Mouse (Mus musculus): ENCODE data around the gene D630003M21Rik. TPM values are rescaled to one million over a fixed set of nuclear protein-coding genes. Genes with fewer than 3 reads are reported as not detected.

Gene D630003M21Rik
- polyA plus RNA-seq (2015; fragmentation: Nextera tagmentation; extraction: Ambion mirVana): 2.6 and 3.0 TPM in 2 replicates

DNA sequence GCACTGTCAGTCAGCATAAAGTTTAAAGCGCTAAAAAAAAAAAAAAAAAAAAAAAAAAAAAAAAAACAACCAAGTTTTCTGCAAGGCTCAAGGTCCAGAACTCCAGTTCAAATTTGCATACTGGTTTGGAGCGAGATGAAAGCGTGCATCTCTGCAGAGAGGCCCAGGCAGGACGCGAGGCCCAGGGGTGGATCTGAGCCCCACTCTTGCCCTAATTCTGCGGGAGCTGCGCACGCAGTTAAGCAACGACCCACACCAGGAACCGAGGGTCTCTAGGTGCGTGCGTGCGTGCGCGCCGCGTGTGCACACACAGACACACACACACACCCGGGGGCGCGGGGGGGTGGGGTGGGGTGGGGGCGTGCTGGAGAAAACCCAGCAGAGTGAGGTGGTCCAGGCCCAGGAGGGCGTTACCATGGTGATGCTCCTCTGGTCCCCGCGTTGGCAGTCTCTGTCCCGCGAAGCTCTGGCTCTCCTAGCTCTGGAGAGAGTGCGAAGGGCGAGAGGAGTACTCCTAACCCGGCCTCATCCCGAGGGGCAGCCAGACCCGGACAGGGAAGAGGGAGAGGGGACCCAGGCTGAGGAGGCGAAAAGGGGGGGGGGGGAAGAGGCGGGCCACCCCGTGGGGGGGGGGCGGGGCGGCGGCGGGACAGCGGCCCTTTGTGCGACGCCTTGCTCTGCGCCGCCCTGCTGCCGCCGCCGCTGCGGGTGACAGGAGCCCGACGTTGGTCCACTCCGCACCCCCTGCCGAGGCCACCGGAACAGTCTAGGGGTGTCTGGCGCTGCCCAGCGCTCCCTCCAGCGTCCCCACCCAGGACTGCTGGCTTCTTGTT is at the start of gene D630003M21Rik:
Gene D630003M21Rik (minus strand): TSS at position 553 of the 833 bp plus-strand sequence.
- under 1% methylated on average over 47 of the region's 55 CpGs for WGBS
- H3K9me3 ChIP-seq: no peaks in the 10 kb centered on the region
- peak within 1 kb of the TSS; percentile 68 for H3K4me2 ChIP-seq
- no peaks in the 10 kb centered on the region for H3K36me3 ChIP-seq
- peak within 1 kb of the TSS; percentile 45 for H3K4me3 ChIP-seq
- peak within 1 kb of the TSS; percentile 49 for H3K27ac ChIP-seq (replicated peaks)
- peak within 1 kb of the TSS; percentile 75 for H3K9ac ChIP-seq
- H3K27me3 ChIP-seq: no peaks in the 10 kb centered on the region
- ATAC-seq (ENCODE audit: low read depth): peak; percentile 80
- peaks cover 37% of the 10 kb centered on the region for H3K4me1 ChIP-seq (replicated peaks)

DNA sequence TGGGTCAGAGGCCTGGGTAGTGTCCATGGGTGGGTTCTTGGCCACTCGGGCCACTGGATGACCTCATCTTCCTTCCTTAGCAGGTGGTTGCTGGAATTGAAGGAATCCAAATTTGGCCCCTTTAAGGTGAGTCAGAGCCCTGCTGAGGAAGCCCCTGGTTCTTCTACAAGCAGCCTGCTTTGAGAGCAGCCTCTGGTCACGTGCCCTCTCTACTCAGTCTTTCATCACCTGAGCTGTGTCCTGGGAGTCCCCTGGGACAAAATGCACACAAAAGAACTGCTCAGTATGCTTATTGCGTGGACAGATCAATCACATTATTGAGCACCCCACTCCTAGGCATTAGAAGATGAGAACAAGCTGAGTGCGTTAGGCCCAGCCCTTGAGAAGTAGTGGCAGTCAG is 47.9 kb upstream of the D630003M21Rik start:
- Histone ChIP-seq H3K4me2 (no peak overlapping the region), H3K4me3 (no peak overlapping the region), H3K9ac (no peak overlapping the region), H3K4me1 (replicated peaks) (peaks cover 10% of the 10 kb centered on the region), H3K36me3 (no peaks in the 10 kb centered on the region), H3K9me3 (no peaks in the 10 kb centered on the region), H3K27ac (replicated peaks) (no peak overlapping the region), H3K27me3 (no peaks in the 10 kb centered on the region)
- no peak for ATAC-seq (ENCODE audit: low read depth)
- 71% methylated on average over 4 of the region's 4 CpGs for WGBS

- Histone ChIP-seq H3K4me1 (replicated peaks) (peaks cover 10% of the 10 kb centered on the region), H3K9ac (no peak overlapping the region), H3K36me3 (no peaks in the 10 kb centered on the region), H3K4me3 (no peak overlapping the region), H3K27me3 (no peaks in the 10 kb centered on the region), H3K4me2 (no peak overlapping the region), H3K27ac (replicated peaks) (no peak overlapping the region), H3K9me3 (no peaks in the 10 kb centered on the region)
- no peak for ATAC-seq (ENCODE audit: low read depth)
- 60% methylated on average over 6 of the region's 6 CpGs for WGBS
Observed at GRCm38 (mm10) chr2:158276451-158276850, 47.4 kb upstream of the D630003M21Rik start.

DNA sequence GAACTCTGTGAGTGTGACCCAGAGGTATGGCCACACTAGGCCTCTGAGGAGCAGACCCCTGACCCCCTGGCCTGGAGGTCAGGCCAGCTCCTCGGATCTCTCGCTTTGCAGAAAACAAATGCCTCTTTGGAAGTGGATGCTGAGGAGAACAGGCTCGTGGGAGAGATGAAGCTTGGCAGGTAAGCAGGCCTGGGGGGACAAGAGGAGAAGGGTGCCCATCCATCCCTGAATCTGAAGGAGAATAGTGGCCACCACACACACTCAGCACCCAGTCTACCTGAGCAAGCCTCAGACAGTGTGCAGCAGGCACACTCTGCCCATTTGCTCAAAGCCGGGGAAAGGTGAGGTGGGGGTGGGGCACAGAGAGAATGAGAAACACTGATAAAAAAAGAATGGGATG is 46.8 kb upstream of the D630003M21Rik start:
- Histone ChIP-seq H3K9ac (no peak overlapping the region), H3K36me3 (no peaks in the 10 kb centered on the region), H3K4me2 (no peak overlapping the region), H3K9me3 (no peaks in the 10 kb centered on the region), H3K4me1 (replicated peaks) (peaks cover 10% of the 10 kb centered on the region), H3K27me3 (no peaks in the 10 kb centered on the region), H3K27ac (replicated peaks) (no peak overlapping the region), H3K4me3 (no peak overlapping the region)
- 70% methylated on average over 4 of the region's 4 CpGs for WGBS
- no peak for ATAC-seq (ENCODE audit: low read depth)

DNA sequence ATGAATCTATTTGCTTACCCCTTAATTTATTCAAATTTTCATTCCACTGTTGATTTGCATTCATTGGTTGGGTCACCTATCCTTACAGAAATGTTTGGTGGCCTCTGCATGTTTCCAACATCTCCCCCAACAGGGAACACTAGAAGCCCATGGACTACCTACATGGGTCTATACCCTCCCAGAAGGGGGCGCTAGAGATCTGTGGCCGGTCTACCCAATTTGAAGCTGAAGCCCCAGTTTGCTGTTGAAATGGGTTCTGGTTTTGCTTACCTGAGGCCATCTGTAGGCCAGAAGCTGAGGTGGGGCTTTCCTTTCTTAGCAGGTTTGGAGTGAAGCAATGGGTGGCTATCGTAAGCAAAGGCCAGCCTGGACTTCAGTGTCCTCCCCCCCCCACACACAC is 46.3 kb upstream of the D630003M21Rik start:
- ATAC-seq (ENCODE audit: low read depth): no peak
- no peaks in the 10 kb centered on the region for H3K36me3 ChIP-seq
- H3K9me3 ChIP-seq: no peaks in the 10 kb centered on the region
- no peaks in the 10 kb centered on the region for H3K27me3 ChIP-seq
- no peak overlapping the region for H3K4me2 ChIP-seq
- H3K4me1 ChIP-seq (replicated peaks): peaks cover 10% of the 10 kb centered on the region
- no peak overlapping the region for H3K27ac ChIP-seq (replicated peaks)
- H3K4me3 ChIP-seq: no peak overlapping the region
- H3K9ac ChIP-seq: no peak overlapping the region
- WGBS: 94% methylated on average over 3 of the region's 3 CpGs

GRCm38 (mm10) chr2:158273646-158274045 is 44.6 kb upstream of the D630003M21Rik start:
- Histone ChIP-seq H3K4me1 (replicated peaks) (peaks cover 10% of the 10 kb centered on the region), H3K27ac (replicated peaks) (peak overlapping the region; percentile 70), H3K9me3 (no peaks in the 10 kb centered on the region), H3K4me2 (no peak overlapping the region), H3K4me3 (no peak overlapping the region), H3K9ac (no peak overlapping the region), H3K36me3 (no peaks in the 10 kb centered on the region), H3K27me3 (no peaks in the 10 kb centered on the region)
- ATAC-seq (ENCODE audit: low read depth): no peak
- WGBS: 28% methylated on average over 2 of the region's 2 CpGs

DNA sequence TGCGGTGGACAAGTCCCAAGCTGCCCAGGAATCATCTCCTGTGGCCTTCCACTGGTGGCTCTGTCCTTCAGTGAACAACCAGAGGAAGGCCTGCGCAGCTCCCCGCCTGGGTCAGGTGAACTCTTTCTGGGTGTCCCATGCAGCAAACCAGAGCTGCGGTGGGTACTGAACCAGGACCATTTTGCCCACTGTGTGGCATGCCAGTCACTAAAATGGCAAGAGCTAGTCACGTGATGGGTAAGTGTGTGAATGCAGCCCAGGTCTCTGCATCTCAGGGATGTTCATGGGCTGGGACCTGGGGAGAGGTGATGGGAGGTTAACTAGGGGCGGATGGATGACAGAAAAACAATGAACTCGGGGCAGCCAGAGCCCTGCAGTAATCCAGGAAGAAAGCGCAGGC is 41.0 kb upstream of the D630003M21Rik start:
- Histone ChIP-seq H3K4me2 (no peak overlapping the region), H3K36me3 (no peaks in the 10 kb centered on the region), H3K4me1 (replicated peaks) (peaks cover 10% of the 10 kb centered on the region; the same call in 1 of the 2 replicates), H3K27me3 (no peaks in the 10 kb centered on the region), H3K9me3 (no peaks in the 10 kb centered on the region), H3K27ac (replicated peaks) (no peak overlapping the region), H3K4me3 (no peak overlapping the region), H3K9ac (no peak overlapping the region)
- WGBS: 86% methylated on average over 8 of the region's 8 CpGs
- no peak for ATAC-seq (ENCODE audit: low read depth)

- WGBS: 43% methylated on average over 3 of the region's 3 CpGs
- Histone ChIP-seq H3K4me1 (replicated peaks) (no peaks in the 10 kb centered on the region), H3K36me3 (no peaks in the 10 kb centered on the region), H3K4me3 (no peak overlapping the region), H3K4me2 (no peak overlapping the region), H3K9me3 (no peaks in the 10 kb centered on the region), H3K9ac (no peak overlapping the region), H3K27ac (replicated peaks) (no peak overlapping the region), H3K27me3 (no peaks in the 10 kb centered on the region)
- no peak for ATAC-seq (ENCODE audit: low read depth)
Observed at GRCm38 (mm10) chr2:158264877-158265276, 35.9 kb upstream of the D630003M21Rik start.

- Histone ChIP-seq H3K4me2 (no peak overlapping the region), H3K4me1 (replicated peaks) (peaks cover 5% of the 10 kb centered on the region; the same call in 1 of the 2 replicates), H3K9me3 (no peaks in the 10 kb centered on the region), H3K27ac (replicated peaks) (no peak overlapping the region), H3K9ac (no peak overlapping the region), H3K36me3 (no peaks in the 10 kb centered on the region), H3K4me3 (no peak overlapping the region), H3K27me3 (no peaks in the 10 kb centered on the region)
- 66% methylated on average over 8 of the region's 8 CpGs for WGBS
- ATAC-seq (ENCODE audit: low read depth): no peak
Observed at GRCm38 (mm10) chr2:158259498-158259897, 30.5 kb upstream of the D630003M21Rik start.

- Histone ChIP-seq H3K4me3 (no peak overlapping the region), H3K36me3 (no peaks in the 10 kb centered on the region), H3K27ac (replicated peaks) (no peak overlapping the region), H3K9ac (no peak overlapping the region), H3K4me2 (no peak overlapping the region), H3K9me3 (no peaks in the 10 kb centered on the region), H3K4me1 (replicated peaks) (peaks cover 5% of the 10 kb centered on the region; the same call in 1 of the 2 replicates), H3K27me3 (no peaks in the 10 kb centered on the region)
- peak; percentile 47; the same call in 1 of the 2 replicates for ATAC-seq (ENCODE audit: low read depth)
- 12% methylated on average over 12 of the region's 12 CpGs for WGBS
Observed at GRCm38 (mm10) chr2:158258781-158259180, 29.8 kb upstream of the D630003M21Rik start.

DNA sequence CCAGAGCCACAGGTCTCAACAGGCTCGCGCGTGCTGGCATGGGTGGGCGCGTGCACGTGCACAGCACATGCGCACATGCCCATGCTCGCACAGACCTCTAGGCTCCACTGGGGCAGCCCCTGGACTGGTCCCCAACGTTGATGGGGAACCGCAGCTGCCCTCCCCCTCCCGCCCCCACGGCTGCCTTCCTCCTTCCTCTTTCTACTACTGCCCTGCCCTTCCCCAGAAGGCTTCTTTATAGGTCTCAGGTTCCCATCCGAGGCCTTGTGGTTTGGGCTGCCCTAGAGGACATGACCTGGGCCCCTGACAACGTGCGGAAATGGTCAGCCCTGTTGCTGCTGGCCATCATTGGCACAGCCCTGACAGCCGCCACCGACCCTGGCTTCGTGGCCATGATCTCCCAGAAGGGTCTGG is 29.0 kb upstream of the D630003M21Rik start, which contains the start of gene Bpi:
Gene Bpi (plus strand): TSS at position 90 of the 414 bp plus-strand sequence.
- Histone ChIP-seq H3K4me1 (replicated peaks) (peaks cover 5% of the 10 kb centered on the region; the same call in 1 of the 2 replicates), H3K4me2 (no peak within 1 kb of the TSS), H3K27me3 (no peaks in the 10 kb centered on the region), H3K9ac (no peak within 1 kb of the TSS), H3K36me3 (no peaks in the 10 kb centered on the region), H3K9me3 (no peaks in the 10 kb centered on the region), H3K4me3 (no peak within 1 kb of the TSS), H3K27ac (replicated peaks) (no peak within 1 kb of the TSS)
- ATAC-seq (ENCODE audit: low read depth): no peak
- 70% methylated on average over 18 of the region's 18 CpGs for WGBS

GRCm38 (mm10) chr2:158256894-158257293 is 27.9 kb upstream of the D630003M21Rik start:
- Histone ChIP-seq H3K4me3 (no peak overlapping the region), H3K4me1 (replicated peaks) (peaks cover 5% of the 10 kb centered on the region; the same call in 1 of the 2 replicates), H3K36me3 (no peaks in the 10 kb centered on the region), H3K27me3 (no peaks in the 10 kb centered on the region), H3K27ac (replicated peaks) (no peak overlapping the region), H3K4me2 (no peak overlapping the region), H3K9me3 (no peaks in the 10 kb centered on the region), H3K9ac (no peak overlapping the region)
- 18% methylated on average over 5 of the region's 5 CpGs for WGBS
- no peak for ATAC-seq (ENCODE audit: low read depth)
